Mouse (Mus musculus) forebrain, embryonic 10.5 days (tissue): ENCODE measurements around the gene Sgf29. TPM values are rescaled to one million over a fixed set of nuclear protein-coding genes. Genes with fewer than 3 reads are reported as not detected.
"Not testable (repeated sequence)": the region's sequence is repeated elsewhere in the genome, so short reads cannot be mapped to it uniquely, and the experiment has no call there.

Experiments used
- DNase-seq: peaks from one replicate; pipeline ENCODE4 v3.0.0-alpha.2; 2017; ENCODE audit warnings: low spot score; ENCODE audit errors: extremely low spot score
- H3K27ac ChIP-seq: fragments of 300-500 bp; sonication (generic); 2 replicates; pipeline ENCODE4 v1.5.1; 2016; ENCODE audit warnings: mild to moderate bottlenecking
- H3K27me3 ChIP-seq: fragments of 300-500 bp; sonication (generic); 2 replicates; pipeline ENCODE4 v1.6.1; 2016; ENCODE audit warnings: mild to moderate bottlenecking; ENCODE audit not compliant: poor library complexity, severe bottlenecking
- H3K36me3 ChIP-seq: fragments of 300-500 bp; sonication (generic); replicated peaks from 2 replicates; pipeline ENCODE4 v1.6.1; 2016; ENCODE audit warnings: mild to moderate bottlenecking, moderate library complexity
- H3K4me1 ChIP-seq: fragments of 300-500 bp; sonication (generic); 2 replicates; pipeline ENCODE4 v1.6.1; 2016
- H3K4me3 ChIP-seq: fragments of 300-500 bp; sonication (generic); 2 replicates; pipeline ENCODE4 v1.5.1; 2016; ENCODE audit warnings: mild to moderate bottlenecking, moderate library complexity
- H3K9me3 ChIP-seq: fragments of 300-500 bp; sonication (generic); 2 replicates; pipeline ENCODE4 v1.6.1; 2016; ENCODE audit warnings: mild to moderate bottlenecking, moderate library complexity
- WGBS: fragments of 180-500 bp; shearing (Covaris S2); methylation state at CpG from one replicate; pipeline ENCODE4 v1.1.7; 2016; 5-methylcytosine and 5-hydroxymethylcytosine counted together
- polyA plus RNA-seq: library from polyadenylated mRNA; unstranded; fragments of >200 nt; fragmentation: Nextera tagmentation; extraction: Ambion mirVana; gene quantifications from 2 replicates; pipeline ENCODE4 v1.2.1, GENCODE M21; 2016

Gene Sgf29
- polyA plus RNA-seq, 1 experiment from 2014 or later: 64.5 TPM

DNA sequence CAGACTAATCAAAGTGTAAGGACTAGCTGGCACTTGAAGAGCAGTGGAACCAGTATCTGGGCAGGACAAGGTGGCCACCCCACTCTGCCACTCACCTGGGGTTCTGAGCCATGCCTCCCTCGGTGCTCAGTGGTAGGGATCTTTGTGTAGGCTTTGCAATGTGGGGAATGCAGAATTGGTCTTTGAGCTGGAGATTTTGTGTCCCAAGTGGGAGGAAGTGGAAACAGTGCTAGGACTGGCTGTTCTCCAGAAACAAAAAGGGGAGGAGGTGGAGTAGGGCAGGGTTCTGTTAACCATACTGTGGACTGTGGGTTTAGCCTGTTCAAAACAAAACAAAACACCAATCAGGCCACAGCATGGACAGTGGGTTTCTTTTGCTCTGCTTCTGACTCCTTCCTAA is 27.1 kb downstream of the Sgf29 start, which contains the start of gene Sult1a1:
Sult1a1 (minus strand) TSS at position 226 of the 400 bp plus-strand sequence.
- H3K9me3 ChIP-seq: no peaks in the 10 kb centered on the region
- 93% methylated on average over 1 of the region's 1 CpGs for WGBS
- no peak for DNase-seq
- no peak within 1 kb of the TSS for H3K4me3 ChIP-seq
- H3K27ac ChIP-seq: no peak within 1 kb of the TSS
- H3K36me3 ChIP-seq: peaks cover 68% of the 10 kb centered on the region
- no peaks in the 10 kb centered on the region for H3K27me3 ChIP-seq
- no peaks in the 10 kb centered on the region for H3K4me1 ChIP-seq

DNA sequence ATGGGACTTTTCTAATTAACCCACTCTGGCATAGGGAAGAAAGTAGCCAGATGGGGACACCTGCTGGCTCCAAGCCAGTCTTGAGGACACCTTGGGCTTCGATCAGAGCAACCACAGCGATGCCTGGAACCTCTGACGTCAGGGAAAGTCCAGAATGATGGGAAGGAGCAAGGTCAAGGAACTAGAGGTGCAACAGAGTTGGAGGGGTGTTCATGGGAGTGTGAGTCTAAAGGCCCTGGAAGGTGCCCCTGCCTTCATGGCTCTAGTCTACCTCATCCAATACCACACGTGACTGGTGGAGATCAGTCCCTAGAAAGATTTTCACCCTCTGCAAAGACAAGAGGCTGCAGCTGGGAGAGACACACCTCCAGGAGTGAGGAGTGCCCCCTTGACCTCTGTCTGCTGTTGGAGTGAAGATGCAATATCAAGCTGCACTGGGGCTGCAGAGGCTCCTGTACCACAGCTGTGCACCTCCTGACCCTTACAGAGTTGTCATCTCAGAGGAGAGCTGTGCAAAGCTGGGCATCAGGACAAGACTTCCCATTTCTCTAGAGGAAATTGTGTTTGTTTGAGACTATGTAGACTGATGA is 27.6 kb downstream of the Sgf29 start:
- WGBS: 88% methylated on average over 4 of the region's 4 CpGs

GRCm38 (mm10) chr7:126678545-126679341 is 29.6 kb downstream of the Sgf29 start:
- WGBS: 88% methylated on average over 8 of the region's 8 CpGs
- Histone ChIP-seq H3K4me3 (no peak overlapping the region), H3K9me3 (no peaks in the 10 kb centered on the region), H3K27ac (no peak overlapping the region), H3K27me3 (no peaks in the 10 kb centered on the region), H3K4me1 (no peaks in the 10 kb centered on the region), H3K36me3 (peaks cover 44% of the 10 kb centered on the region)
- no peak for DNase-seq

More for the DNA sequence above, 27.6 kb downstream of the Sgf29 start:
- Histone ChIP-seq H3K27me3 (no peaks in the 10 kb centered on the region), H3K9me3 (no peaks in the 10 kb centered on the region), H3K4me3 (no peak overlapping the region), H3K27ac (no peak overlapping the region), H3K36me3 (peaks cover 62% of the 10 kb centered on the region), H3K4me1 (no peaks in the 10 kb centered on the region)
- DNase-seq: no peak

GRCm38 (mm10) chr7:126679683-126680082 is 30.6 kb downstream of the Sgf29 start:
- H3K27me3 ChIP-seq: no peaks in the 10 kb centered on the region
- no peaks in the 10 kb centered on the region for H3K9me3 ChIP-seq
- no peak overlapping the region for H3K27ac ChIP-seq
- no peaks in the 10 kb centered on the region for H3K4me1 ChIP-seq
- H3K4me3 ChIP-seq: no peak overlapping the region
- WGBS: 94% methylated on average over 5 of the region's 5 CpGs
- H3K36me3 ChIP-seq: peaks cover 39% of the 10 kb centered on the region
- DNase-seq: no peak

DNA sequence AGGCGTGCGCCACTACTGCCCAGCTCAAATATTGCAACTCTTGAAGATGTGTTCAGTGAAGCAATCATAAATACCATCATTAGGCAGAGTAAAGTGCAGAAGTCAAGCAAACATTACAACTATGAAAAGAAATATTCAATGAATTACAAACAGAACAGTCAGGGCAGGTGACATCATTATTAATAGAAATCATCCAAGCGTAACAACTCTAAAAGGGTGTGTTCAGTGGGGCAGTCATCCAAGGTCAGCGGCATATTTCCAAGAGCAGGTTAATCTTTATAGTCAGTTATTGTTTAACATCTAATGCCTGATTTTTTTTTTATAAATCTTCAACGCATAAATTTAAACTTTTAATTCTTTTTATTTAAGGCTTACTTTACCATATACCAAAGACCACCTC is 32.1 kb downstream of the Sgf29 start:
- Histone ChIP-seq H3K4me1 (no peaks in the 10 kb centered on the region), H3K27me3 (no peaks in the 10 kb centered on the region), H3K36me3 (peaks cover 30% of the 10 kb centered on the region), H3K9me3 (no peaks in the 10 kb centered on the region), H3K4me3 (no peak overlapping the region), H3K27ac (no peak overlapping the region)
- 97% methylated on average over 5 of the region's 5 CpGs for WGBS
- no peak for DNase-seq

- WGBS: 90% methylated on average over 4 of the region's 4 CpGs
- not testable (repeated sequence) for DNase-seq, H3K4me3 ChIP-seq
Observed at GRCm38 (mm10) chr7:126688156-126688555, 39.0 kb downstream of the Sgf29 start.

GRCm38 (mm10) chr7:126689021-126689420 is 39.9 kb downstream of the Sgf29 start:
- DNase-seq: no peak
- peaks cover 35% of the 10 kb centered on the region for H3K36me3 ChIP-seq
- H3K9me3 ChIP-seq: no peaks in the 10 kb centered on the region
- no peaks in the 10 kb centered on the region for H3K27me3 ChIP-seq
- no peak overlapping the region for H3K4me3 ChIP-seq
- 86% methylated on average over 3 of the region's 3 CpGs for WGBS
- H3K4me1 ChIP-seq: peaks cover 5% of the 10 kb centered on the region; the same call in 1 of the 2 replicates
- no peak overlapping the region for H3K27ac ChIP-seq

More at GRCm38 (mm10) chr7:126688156-126688555, 39.0 kb downstream of the Sgf29 start:
- H3K27me3 ChIP-seq, H3K9me3 ChIP-seq, H3K4me1 ChIP-seq, H3K27ac ChIP-seq: not testable (repeated sequence)
- peaks cover 38% of the 10 kb centered on the region for H3K36me3 ChIP-seq

GRCm38 (mm10) chr7:126690737-126691136 is 41.6 kb downstream of the Sgf29 start:
- 94% methylated on average over 3 of the region's 3 CpGs for WGBS
- no peaks in the 10 kb centered on the region for H3K9me3 ChIP-seq
- H3K36me3 ChIP-seq: peaks cover 34% of the 10 kb centered on the region
- H3K4me1 ChIP-seq: peaks cover 14% of the 10 kb centered on the region
- H3K27me3 ChIP-seq: no peaks in the 10 kb centered on the region
- H3K4me3 ChIP-seq: no peak overlapping the region
- DNase-seq: no peak
- no peak overlapping the region for H3K27ac ChIP-seq

DNA sequence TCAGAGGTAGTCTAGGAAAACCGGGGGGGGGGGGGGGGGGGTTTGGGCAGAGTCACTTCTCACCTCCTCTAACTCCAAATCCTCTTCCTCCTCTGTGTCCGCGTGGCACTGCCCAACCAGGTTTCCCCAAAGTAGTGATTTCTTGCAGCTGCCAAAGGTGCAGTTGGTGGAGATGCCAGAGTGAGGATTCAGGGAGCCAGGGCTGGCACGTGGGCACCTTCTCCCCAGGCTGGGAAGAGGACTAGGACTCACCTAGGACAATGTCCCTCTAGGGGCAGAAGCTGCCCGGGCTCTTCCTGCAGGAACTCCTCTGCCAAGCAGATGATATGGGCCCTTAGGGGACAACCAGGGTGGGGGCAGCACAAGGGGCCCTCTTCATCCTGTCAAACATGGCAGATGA is 42.6 kb downstream of the Sgf29 start:
- H3K4me3 ChIP-seq: no peak overlapping the region
- 80% methylated on average over 5 of the region's 5 CpGs for WGBS
- H3K27ac ChIP-seq: no peak overlapping the region
- H3K27me3 ChIP-seq: no peaks in the 10 kb centered on the region
- H3K36me3 ChIP-seq: peaks cover 34% of the 10 kb centered on the region
- no peaks in the 10 kb centered on the region for H3K9me3 ChIP-seq
- no peak for DNase-seq
- peaks cover 20% of the 10 kb centered on the region for H3K4me1 ChIP-seq

GRCm38 (mm10) chr7:126692426-126692825 is 43.3 kb downstream of the Sgf29 start:
- H3K36me3 ChIP-seq: peaks cover 39% of the 10 kb centered on the region
- H3K9me3 ChIP-seq: no peaks in the 10 kb centered on the region
- no peak overlapping the region for H3K27ac ChIP-seq
- WGBS: 95% methylated on average over 26 of the region's 26 CpGs
- H3K27me3 ChIP-seq: no peaks in the 10 kb centered on the region
- DNase-seq: no peak
- no peak overlapping the region for H3K4me3 ChIP-seq
- H3K4me1 ChIP-seq: peaks cover 28% of the 10 kb centered on the region

GRCm38 (mm10) chr7:126693256-126693655 is 44.1 kb downstream of the Sgf29 start:
- Histone ChIP-seq H3K4me3 (no peak overlapping the region), H3K4me1 (peaks cover 29% of the 10 kb centered on the region), H3K36me3 (peaks cover 47% of the 10 kb centered on the region), H3K27me3 (no peaks in the 10 kb centered on the region), H3K27ac (no peak overlapping the region), H3K9me3 (no peaks in the 10 kb centered on the region)
- 48% methylated on average over 3 of the region's 3 CpGs for WGBS
- DNase-seq: peak; percentile 56

DNA sequence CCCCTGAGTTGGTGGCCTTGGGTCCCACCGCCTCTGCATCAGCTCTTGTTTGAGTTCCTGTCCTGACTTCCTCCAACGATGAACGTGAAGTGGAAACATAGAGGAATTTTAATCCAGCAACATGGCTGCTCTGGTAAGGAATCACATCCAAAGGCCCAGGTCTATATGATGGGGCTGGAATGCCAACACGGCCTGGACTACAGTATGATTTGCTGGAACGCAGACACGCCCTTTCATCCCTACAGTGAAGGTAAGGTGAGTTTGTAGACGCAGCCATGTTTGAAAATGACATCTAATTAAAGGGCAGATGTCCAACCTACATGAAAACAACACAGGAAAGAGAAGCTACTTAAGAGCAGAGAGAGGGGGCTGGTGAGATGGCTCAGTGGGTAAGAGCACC is 44.7 kb downstream of the Sgf29 start:
- H3K4me3 ChIP-seq: no peak overlapping the region; the same call in 1 of the 2 replicates
- H3K9me3 ChIP-seq: no peaks in the 10 kb centered on the region
- peaks cover 29% of the 10 kb centered on the region for H3K4me1 ChIP-seq
- WGBS: 92% methylated on average over 7 of the region's 7 CpGs
- H3K27me3 ChIP-seq: no peaks in the 10 kb centered on the region
- peaks cover 49% of the 10 kb centered on the region for H3K36me3 ChIP-seq
- DNase-seq: no peak
- no peak overlapping the region for H3K27ac ChIP-seq

- 51% methylated on average over 10 of the region's 10 CpGs for WGBS
- no peak for DNase-seq
- Histone ChIP-seq H3K4me3 (peak overlapping the region; percentile 79), H3K36me3 (peaks cover 54% of the 10 kb centered on the region), H3K4me1 (peaks cover 29% of the 10 kb centered on the region), H3K27ac (peak overlapping the region; percentile 96), H3K27me3 (no peaks in the 10 kb centered on the region), H3K9me3 (no peaks in the 10 kb centered on the region)
Observed at GRCm38 (mm10) chr7:126694441-126695051, 45.4 kb downstream of the Sgf29 start.
